Mouse (Mus musculus) heart, postnatal 0 days (tissue): ENCODE measurements around the gene Tmem151b. TPM values are rescaled to one million over a fixed set of nuclear protein-coding genes. Genes with fewer than 3 reads are reported as not detected.

ENCODE experiments used
- ATAC-seq: fragments of 200-750 bp; cut with Nextera tagmentation; 2 replicates; pipeline ENCODE4 v1.8.0; 2017; ENCODE audit warnings: low read depth, moderate number of reproducible peaks, moderate library complexity; ENCODE audit not compliant: insufficient read depth
- DNase-seq: peaks from one replicate; pipeline ENCODE4 v3.0.0-alpha.2; 2016; ENCODE audit warnings: low spot score
- H3K27ac ChIP-seq: fragments of 300-500 bp; sonication (generic); 2 replicates; pipeline ENCODE4 v1.5.1; 2014; ENCODE audit warnings: low read depth, mild to moderate bottlenecking
- H3K27me3 ChIP-seq: fragments of 300-500 bp; sonication (generic); 2 replicates; pipeline ENCODE4 v1.6.1; 2014; ENCODE audit warnings: low read length, mixed read lengths; ENCODE audit not compliant: control insufficient read depth, insufficient read depth
- H3K36me3 ChIP-seq: fragments of 300-500 bp; sonication (generic); replicated peaks from 2 replicates; pipeline ENCODE4 v1.6.1; 2014; ENCODE audit warnings: low read length, mixed read lengths; ENCODE audit not compliant: control insufficient read depth, insufficient read depth
- H3K4me1 ChIP-seq: fragments of 300-500 bp; sonication (generic); 2 replicates; pipeline ENCODE4 v1.6.1; 2014; ENCODE audit warnings: antibody characterized with exemption; ENCODE audit not compliant: control insufficient read depth, insufficient read depth
- H3K4me2 ChIP-seq: fragments of 300-500 bp; sonication (generic); 2 replicates; pipeline ENCODE4 v1.6.1; 2014; ENCODE audit warnings: low read depth, mild to moderate bottlenecking, low read length, moderate library complexity
- H3K4me3 ChIP-seq: fragments of 300-500 bp; sonication (generic); 2 replicates; pipeline ENCODE4 v1.5.1; 2014; ENCODE audit warnings: low read depth, low read length
- H3K9ac ChIP-seq: fragments of 300-500 bp; sonication (generic); replicated peaks from 2 replicates; pipeline ENCODE4 v1.6.1; 2014; ENCODE audit warnings: low read depth, low read length, mixed read lengths
- H3K9me3 ChIP-seq: fragments of 300-500 bp; sonication (generic); replicated peaks from 2 replicates; pipeline ENCODE4 v1.6.1; 2016; ENCODE audit warnings: low read length; ENCODE audit not compliant: control insufficient read depth
- CTCF ChIP-seq: IDR thresholded peaks from 2 replicates; pipeline ENCODE4 v1.5.1; 2016; ENCODE audit warnings: antibody characterized with exemption, control low read depth, low read depth
- EP300 ChIP-seq: IDR thresholded peaks from 2 replicates; pipeline ENCODE4 v1.6.1; 2016; ENCODE audit warnings: antibody characterized with exemption, low read depth
- WGBS: fragments of 180-500 bp; shearing (Covaris S2); extraction: QIAGEN DNeasy Blood & Tissue Kit; methylation state at CpG from one replicate; pipeline ENCODE4 v1.1.7; 2014; 5-methylcytosine and 5-hydroxymethylcytosine counted together
- polyA plus RNA-seq: library from polyadenylated mRNA; unstranded; fragments of >200 nt; fragmentation: Nextera tagmentation; extraction: Ambion mirVana; gene quantifications from 2 replicates; pipeline ENCODE4 v1.2.1, GENCODE M21; 2015
- total RNA-seq: library from RNA; depleted of rRNA; stranded (reverse); fragments of >200 nt; gene quantifications from 2 replicates; pipeline ENCODE4 v1.2.3, GENCODE M21; 2014; ENCODE audit warnings: low replicate concordance

Tmem151b gene
- total and polyA plus RNA-seq, 2 experiments from 2014 or later, result 0.04 to 0.95 TPM

DNA sequence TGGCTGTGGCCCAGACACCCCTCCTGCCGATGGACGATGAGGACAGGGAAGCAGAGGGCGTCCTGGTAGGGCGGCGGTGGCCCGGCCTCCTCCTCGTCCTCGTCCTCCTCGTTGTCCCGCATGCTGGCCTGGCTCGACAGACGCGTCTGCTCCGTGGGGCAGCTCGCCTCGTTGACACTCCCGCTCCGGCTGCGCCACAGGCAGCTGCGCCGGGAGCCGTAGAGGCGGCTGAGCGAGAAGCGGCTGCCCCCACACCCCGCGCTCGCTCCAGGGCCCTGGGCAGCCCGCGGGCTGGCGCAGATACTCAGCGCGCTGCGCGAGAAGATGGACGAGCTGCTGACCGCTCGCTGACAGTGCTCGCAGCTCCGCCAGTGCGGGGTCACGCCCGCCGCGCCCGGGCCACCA is 4.6 kb downstream of the Tmem151b start:
- WGBS, result 4% methylated on average over 42 of the region's 46 CpGs

DNA sequence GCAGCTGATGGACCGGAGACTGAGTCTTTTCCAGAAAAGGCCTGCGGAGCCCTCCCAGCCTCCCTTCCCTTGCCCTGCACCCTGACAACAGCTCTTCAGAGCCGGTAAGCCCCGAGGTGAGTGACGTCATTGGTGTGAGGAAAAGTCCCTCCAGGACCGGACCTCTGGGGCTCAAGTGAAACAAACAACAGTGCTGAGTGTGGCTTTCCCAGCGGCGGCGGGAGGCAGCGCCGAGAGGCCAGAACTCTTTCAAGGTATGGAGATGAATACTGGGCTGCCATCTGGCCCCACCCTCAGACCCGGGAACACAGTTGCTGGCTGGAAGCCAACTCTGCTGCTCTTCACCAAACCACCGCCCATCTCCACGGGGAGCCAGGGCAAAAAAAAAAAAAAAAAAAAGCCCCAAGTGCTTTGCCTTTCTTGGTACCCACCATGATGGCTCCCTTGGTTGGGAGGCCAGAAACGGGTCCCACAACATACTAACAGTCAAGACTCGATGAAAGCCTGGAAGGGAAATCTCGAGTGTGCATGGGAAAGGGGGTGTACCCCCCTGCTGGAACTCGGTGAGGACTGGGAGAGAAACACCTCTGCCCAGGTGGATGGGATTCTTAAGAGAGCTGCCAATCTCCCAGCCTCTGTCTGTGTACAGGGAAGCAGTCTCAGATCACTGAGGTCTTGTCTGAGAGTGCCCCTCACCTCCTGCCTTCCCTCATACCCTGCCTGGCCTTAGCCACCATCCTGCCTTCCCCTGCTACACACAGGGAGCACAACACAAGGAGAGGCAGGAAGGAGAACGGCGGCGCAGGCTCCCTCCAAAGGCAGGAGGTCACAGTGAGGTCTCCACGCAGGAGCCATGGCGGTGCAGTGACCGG is 5.2 kb downstream of the Tmem151b start:
- 9% methylated on average over 24 of the region's 24 CpGs for WGBS
- H3K36me3 ChIP-seq, result no peaks in the 10 kb centered on the region
- peaks cover 19% of the 10 kb centered on the region for H3K4me1 ChIP-seq
- H3K9ac ChIP-seq, result no peak overlapping the region
- peak overlapping the region; percentile 32; the same call in 1 of the 2 replicates for H3K4me3 ChIP-seq
- no peak for TF ChIP-seq EP300
- TF ChIP-seq CTCF, result no peak
- H3K4me2 ChIP-seq, result peak overlapping the region; percentile 54; the same call in 1 of the 2 replicates
- no peak for DNase-seq
- H3K27me3 ChIP-seq, result peaks cover 98% of the 10 kb centered on the region
- ATAC-seq, result no peak
- no peak overlapping the region for H3K27ac ChIP-seq
- no peaks in the 10 kb centered on the region for H3K9me3 ChIP-seq

More for the DNA sequence above, 4.6 kb downstream of the Tmem151b start:
- DNase-seq, result no peak
- no peak overlapping the region for H3K27ac ChIP-seq
- TF ChIP-seq EP300 (no peak), CTCF (no peak)
- H3K9ac ChIP-seq, result no peak overlapping the region
- peaks cover 25% of the 10 kb centered on the region for H3K4me1 ChIP-seq
- peaks cover 99% of the 10 kb centered on the region for H3K27me3 ChIP-seq
- H3K36me3 ChIP-seq, result no peaks in the 10 kb centered on the region
- ATAC-seq, result no peak
- peak overlapping the region; percentile 32 for H3K4me3 ChIP-seq
- H3K9me3 ChIP-seq, result no peaks in the 10 kb centered on the region
- peak overlapping the region; percentile 54 for H3K4me2 ChIP-seq

DNA sequence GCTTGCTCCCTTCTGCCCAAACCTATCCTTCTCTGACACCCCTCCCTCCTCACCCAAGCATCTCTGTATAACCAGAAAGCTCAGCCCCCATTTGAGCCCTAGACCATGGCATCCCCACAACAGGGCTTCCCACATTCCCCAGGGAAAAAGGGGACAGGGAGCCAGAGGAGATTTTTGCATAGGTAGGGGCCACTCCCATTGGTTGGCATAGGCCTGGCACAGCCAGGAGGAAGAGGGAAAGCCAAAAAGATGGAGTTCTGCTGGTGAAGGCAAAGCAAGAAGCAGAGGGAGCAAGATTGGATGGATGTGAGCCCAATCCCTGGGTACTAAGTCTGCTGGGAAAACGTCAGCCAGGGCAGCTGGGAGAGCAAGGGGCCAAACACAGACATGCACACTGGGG is 6.4 kb downstream of the Tmem151b start:
- H3K9ac ChIP-seq, result no peak overlapping the region
- H3K4me1 ChIP-seq, result peaks cover 14% of the 10 kb centered on the region
- H3K9me3 ChIP-seq, result no peaks in the 10 kb centered on the region
- H3K27me3 ChIP-seq, result peaks cover 97% of the 10 kb centered on the region
- whole genome bisulfite sequencing, result 15% methylated on average over 1 of the region's 1 CpGs
- no peak for DNase-seq
- H3K27ac ChIP-seq, result no peak overlapping the region
- H3K36me3 ChIP-seq, result no peaks in the 10 kb centered on the region
- no peak for ATAC-seq
- no peak overlapping the region for H3K4me2 ChIP-seq
- TF ChIP-seq EP300 (no peak), CTCF (no peak)
- no peak overlapping the region for H3K4me3 ChIP-seq

DNA sequence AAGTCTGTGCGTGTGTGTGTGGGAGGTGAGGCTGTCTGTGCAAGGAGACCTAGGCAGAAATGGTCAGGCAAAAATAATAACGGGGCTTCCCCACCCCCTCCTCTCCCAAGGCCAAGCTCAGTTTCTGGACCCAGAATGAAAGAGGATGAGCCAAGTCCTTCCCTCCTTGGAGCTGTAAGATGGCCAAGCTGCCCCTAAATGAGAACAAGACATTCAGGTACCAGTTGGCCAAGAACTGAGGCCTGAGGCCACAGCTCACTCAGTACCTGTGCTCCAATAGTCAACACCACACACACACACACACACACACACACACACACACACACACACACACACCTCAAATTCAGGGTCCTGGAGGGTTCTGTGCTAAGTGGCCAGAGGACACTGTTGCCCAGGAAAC is 6.8 kb downstream of the Tmem151b start:
- DNase-seq (no peak), ATAC-seq (no peak)
- H3K36me3 ChIP-seq, result no peaks in the 10 kb centered on the region
- H3K9me3 ChIP-seq, result no peaks in the 10 kb centered on the region
- peaks cover 93% of the 10 kb centered on the region for H3K27me3 ChIP-seq
- no peak for TF ChIP-seq EP300
- no peak for TF ChIP-seq CTCF
- H3K27ac ChIP-seq, result no peak overlapping the region
- H3K4me2 ChIP-seq, result no peak overlapping the region
- WGBS, result 73% methylated on average over 2 of the region's 2 CpGs
- H3K4me1 ChIP-seq, result peaks cover 14% of the 10 kb centered on the region
- H3K4me3 ChIP-seq, result no peak overlapping the region
- H3K9ac ChIP-seq, result no peak overlapping the region

DNA sequence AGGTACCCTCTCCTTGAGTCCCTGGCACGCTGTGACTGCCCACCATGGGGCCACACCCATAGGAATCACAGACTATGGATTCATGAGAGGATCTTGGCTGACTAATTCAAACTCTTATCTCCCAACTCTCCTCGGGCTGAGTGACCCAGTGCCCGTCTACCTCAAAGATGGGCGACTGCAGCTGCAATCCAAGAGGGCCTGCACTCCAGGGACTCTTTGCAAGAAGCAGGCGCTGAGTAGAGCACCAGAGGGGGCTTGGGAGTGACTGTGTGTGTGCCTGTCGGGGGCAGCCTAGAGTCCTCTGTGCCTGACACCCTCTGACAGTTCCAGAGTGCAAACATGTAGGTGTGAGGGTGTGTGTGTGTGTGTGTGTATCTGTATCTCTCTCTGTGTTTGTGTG is 7.3 kb downstream of the Tmem151b start:
- Histone ChIP-seq H3K36me3 (no peaks in the 10 kb centered on the region), H3K4me1 (peaks cover 14% of the 10 kb centered on the region), H3K9ac (no peak overlapping the region), H3K4me3 (no peak overlapping the region), H3K9me3 (no peaks in the 10 kb centered on the region), H3K27ac (no peak overlapping the region), H3K27me3 (peaks cover 90% of the 10 kb centered on the region), H3K4me2 (no peak overlapping the region)
- ATAC-seq, result no peak
- DNase-seq, result no peak
- TF ChIP-seq EP300, result no peak
- no peak for TF ChIP-seq CTCF
- 20% methylated on average over 6 of the region's 6 CpGs for WGBS
